Mouse (Mus musculus): Measurements from ENCODE around the gene Fam50b. TPM values are rescaled to one million over a fixed set of nuclear protein-coding genes. Genes with fewer than 3 reads are reported as not detected.

The Fam50b gene
- total RNA-seq, 2 experiments from 2014 or later: not detected

Other genes starting within 250 kb of the Fam50b start
- 10 to 100 TPM; 17.7 to 18.3 TPM for gene Pxdc1, start 81.4 kb upstream of the Fam50b start, total RNA-seq (2021)
- 100 to 1,000 TPM in 1 of 2 experiments, 10 to 100 TPM in 1; 88.7 to 116 TPM for gene Prpf4b, start 140.5 kb downstream of the Fam50b start, total RNA-seq (2021)
- under 1 TPM; 0.48 to 0.70 TPM for gene Fam217a, start 189.5 kb downstream of the Fam50b start, total RNA-seq (2021)
- not detected for gene 4933417A18Rik, start 189.6 kb downstream of the Fam50b start, total RNA-seq (2021)
- under 1 TPM; 0.37 to 0.48 TPM for gene Eci3, start 229.0 kb downstream of the Fam50b start, total RNA-seq (2021)

Measured in layer of hippocampus, postnatal 36 days (tissue).